Mouse (Mus musculus) thymus, postnatal 36 days (tissue): Measurements from ENCODE around the gene Csrnp1.
"Not testable (repeated sequence)": the region's sequence is repeated elsewhere in the genome, so short reads cannot be mapped to it uniquely, and the experiment has no call there.

Source experiments
- DNase-seq, 2 experiments: peaks; one replicate each; pipeline ENCODE4 v3.0.0; 2022; ENCODE audit warnings: mixed read lengths in 2 of 2

The Csrnp1 gene

GRCm38 (mm10) chr9:119984536-119985011 is at the start of gene Csrnp1:
TSS of gene Csrnp1 (minus strand) at chr9:119984658.
- peak; percentile 45 to 61 for DNase-seq

GRCm38 (mm10) chr9:120032710-120033109 is 48.3 kb upstream of the Csrnp1 start:
- DNase-seq = no peak

GRCm38 (mm10) chr9:120030421-120030820 is 46.0 kb upstream of the Csrnp1 start:
- peak; percentile 63 to 70 for DNase-seq

DNA sequence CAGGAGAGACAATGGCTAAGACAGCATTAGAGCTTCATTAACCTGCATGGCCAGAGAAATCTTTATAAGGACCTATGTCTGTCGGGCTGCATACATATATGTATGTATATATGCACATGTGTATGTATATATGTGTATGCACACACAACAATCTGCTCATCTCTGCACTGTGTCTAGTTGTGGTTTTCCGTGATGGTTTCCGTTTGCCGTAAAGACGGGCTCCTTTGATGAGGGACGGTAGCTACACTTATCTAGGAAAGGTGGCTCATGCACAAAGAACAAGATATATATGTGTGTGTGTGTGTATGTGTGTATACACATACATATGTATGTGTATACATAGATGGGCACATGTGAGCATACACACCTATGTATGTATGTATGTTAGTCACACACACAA is 45.4 kb upstream of the Csrnp1 start:
- DNase-seq = no peak

DNA sequence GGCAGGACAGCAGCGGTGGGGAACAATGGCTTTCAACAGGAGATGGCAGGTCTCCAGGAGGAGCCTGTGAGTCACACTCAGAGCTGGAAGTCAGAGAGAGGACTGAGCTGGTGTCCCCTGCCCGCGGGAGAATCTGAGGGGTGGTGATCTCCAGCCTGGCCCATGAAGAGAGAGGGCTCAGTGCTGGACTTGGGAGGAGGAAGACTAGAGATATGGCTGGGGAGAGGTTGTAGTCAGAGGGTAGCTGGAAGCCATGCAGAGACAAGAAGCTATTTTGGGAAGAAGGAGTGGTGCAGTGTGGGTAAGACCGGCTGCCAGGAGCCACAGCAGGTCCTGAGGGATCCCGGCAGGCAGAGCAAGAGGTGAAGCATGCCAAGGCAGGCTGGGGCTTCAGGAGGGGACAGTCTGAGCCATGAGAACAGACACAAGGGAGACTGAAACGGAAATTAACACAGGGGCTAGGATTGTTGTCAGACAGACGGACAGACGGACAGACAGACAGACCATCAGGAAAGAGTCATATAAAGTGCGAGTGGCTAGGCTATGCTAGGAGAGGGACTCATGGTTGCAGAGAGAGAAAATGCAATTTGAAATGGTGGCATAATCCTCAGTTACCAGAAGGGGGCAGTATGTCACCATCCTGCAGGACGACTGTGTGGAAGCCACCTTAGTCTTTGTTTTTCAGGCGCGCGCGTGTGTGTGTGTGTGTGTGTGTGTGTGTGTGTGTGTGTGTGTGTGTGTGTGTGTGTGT is 43.1 kb upstream of the Csrnp1 start:
- DNase-seq = peak; percentile 25 to 32

- no peak for DNase-seq
Observed at GRCm38 (mm10) chr9:120024625-120025024, 40.2 kb upstream of the Csrnp1 start.

DNA sequence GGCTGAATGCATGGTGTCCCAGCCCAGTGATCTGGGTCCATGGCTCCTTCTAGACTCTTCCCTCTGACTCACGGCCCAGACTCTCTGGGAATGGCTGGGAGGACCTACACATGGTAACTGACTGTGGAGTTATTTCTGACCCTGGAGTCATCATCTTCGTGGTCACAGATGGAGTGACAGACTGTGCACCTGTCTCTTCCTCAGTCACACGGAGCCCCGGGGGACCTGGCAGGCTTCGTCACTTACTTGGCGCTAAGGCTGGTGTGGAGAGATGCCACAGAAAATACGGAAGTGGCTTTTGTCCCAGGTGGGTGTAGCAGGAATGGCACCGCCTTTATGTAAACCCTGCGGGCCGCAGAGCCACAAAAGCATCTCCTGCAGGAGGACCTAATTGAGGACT is 39.7 kb upstream of the Csrnp1 start:
- DNase-seq = no peak

DNA sequence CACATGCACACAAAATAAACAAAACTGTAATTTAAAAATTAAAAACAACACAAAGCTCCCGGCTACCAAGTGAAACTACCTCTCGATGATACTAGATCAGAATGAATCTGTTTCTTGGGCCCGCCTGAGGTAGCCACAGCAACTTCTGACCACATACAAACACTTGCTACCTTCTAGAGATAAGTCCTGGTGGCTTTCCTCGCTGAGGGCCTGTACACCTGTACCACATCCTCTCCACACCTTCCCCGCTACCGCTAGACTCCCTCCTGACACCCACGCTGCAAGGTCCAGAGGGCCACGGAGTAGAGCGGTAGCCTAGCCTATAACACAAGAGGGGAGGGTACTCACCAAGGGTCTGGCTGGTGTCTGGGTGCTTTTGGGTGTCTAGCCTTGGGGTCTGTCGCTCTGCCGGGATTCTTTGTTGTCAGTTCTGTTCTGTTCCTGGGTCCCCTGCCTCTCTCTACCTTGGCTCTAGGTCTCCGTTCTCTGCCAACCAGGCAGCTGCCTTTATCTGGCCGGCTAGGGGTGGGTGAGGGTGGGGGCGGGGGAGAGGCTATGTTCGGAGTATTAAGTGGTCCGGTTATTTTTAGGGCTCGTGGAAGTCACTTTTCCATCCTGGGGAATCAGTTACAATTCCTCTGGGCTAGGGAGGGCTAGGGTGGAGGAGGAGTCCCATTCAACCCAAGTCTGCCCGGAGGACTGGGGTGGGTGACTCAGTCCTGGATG is 38.8 kb upstream of the Csrnp1 start, which contains the start of gene Xirp1:
TSS of gene Xirp1 (minus strand) at position 513 of the 726 bp plus-strand sequence.
- DNase-seq = no peak

DNA sequence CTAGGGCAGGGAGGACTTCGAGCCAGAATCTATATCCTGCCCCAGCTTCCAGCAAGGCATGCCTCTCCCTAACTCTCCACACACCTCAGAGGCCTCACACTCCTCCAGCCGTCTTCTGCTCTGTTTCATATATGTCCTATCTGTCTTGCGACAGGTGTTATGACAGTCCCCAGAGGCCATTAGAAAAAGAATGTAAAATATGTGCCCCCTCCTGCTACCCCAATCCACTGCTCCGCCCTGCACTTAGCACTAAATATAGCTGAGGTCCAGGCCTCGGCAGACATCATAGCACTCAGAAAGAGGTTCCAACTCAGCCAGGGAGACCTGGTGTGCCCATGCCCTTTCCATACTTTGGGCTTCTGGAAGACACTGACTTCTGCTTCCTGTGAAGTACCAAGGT is 36.7 kb upstream of the Csrnp1 start:
- DNase-seq = no peak

- DNase-seq = peak; percentile 58 to 71
Observed at GRCm38 (mm10) chr9:120020285-120020890, 35.9 kb upstream of the Csrnp1 start.

GRCm38 (mm10) chr9:120016956-120017355 is 32.5 kb upstream of the Csrnp1 start:
- DNase-seq = no peak

GRCm38 (mm10) chr9:120014828-120015227 is 30.4 kb upstream of the Csrnp1 start:
- DNase-seq = no peak

DNA sequence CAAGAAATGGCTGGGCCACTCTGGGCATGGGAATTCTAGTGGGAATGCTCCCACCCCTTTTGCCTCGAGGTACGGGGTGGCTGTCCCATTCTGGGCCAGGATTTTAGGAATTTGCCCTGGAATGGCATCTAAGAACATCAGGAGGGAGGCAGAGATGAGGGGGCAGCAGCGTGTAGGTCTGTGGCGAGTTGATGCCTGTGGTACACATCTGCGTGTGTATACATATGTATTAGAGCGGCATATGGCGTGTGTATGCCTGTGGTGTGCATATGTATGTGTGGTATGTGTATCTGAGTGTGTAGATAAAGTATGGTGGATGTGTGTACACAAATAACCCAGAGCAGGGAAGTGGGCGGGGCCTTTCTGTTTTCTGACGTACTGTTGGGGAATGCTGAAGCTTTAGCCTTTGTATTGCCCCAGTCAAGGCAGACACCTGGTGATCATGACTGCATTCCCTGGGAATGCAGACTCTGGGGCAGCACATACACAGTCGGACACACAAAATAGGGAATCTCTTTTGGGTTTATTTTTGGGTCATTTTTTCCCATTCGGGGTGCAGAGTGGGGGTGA is 28.9 kb upstream of the Csrnp1 start:
- no peak for DNase-seq

DNA sequence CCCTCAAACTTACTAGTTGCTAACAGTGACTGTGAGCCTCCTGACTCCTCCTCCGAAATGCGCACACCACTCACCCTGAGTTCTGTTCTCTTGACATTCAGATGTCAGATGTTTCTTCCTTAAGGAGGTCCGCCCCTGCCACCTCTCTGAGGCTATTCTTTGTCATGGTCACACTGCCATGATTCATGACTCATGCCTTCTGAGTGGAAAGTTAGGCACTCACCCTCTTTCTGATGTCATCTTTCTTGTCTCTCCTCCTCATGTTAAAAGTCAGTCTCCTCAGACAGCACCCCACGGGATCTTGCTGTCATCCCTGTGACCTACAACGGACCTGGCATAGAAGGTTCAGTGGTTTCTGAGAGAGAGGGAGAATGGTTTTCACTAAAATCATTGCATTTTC is 28.3 kb upstream of the Csrnp1 start:
- no peak for DNase-seq

DNA sequence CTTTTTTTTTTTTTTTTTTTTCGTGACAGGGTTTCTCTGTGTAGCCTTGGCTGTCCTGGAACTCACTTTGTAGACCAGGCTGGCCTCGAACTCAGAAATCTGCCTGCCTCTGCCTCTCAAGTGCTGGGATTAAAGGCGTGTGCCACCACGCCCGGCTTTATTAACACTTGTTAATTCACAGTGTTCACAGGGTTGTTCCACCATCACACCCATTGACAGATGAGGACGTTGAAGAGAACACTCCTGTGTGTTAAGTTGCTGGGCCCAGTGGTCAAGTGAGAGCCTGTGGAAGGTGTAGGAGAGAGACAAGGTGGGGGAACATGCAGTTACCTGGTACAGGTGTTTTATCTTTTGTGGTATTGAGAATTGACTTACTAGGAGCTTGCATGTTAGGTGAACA is 27.7 kb upstream of the Csrnp1 start:
- DNase-seq = not testable (repeated sequence)

DNA sequence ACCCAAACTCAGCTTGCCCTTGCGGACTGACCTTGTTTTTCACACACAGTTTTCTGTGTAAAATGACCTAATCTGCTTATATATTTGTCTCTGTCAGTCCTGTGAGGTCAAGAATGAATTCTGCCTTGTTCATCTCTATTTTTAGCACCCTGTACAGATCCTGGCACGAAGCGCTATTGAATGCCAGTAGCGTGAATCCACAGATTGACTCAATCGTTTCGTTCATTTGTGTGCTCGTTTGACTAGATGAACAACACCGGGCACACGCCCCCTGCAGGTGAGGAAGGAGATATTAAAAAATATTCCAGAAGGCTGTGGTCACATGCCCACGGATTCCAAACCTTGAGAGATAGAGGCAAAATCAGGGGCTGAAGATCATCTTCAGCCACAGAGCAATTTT is 27.1 kb upstream of the Csrnp1 start:
- peak; percentile 57 to 70 for DNase-seq

GRCm38 (mm10) chr9:120010781-120011511 is 26.5 kb upstream of the Csrnp1 start:
- DNase-seq = peak; percentile 96 to 97

- no peak for DNase-seq
Observed at GRCm38 (mm10) chr9:120009871-120010270, 25.4 kb upstream of the Csrnp1 start.

GRCm38 (mm10) chr9:120009226-120009841 is 24.9 kb upstream of the Csrnp1 start:
- no peak for DNase-seq

- DNase-seq = no peak
Observed at GRCm38 (mm10) chr9:120007833-120008232, 23.4 kb upstream of the Csrnp1 start.

DNA sequence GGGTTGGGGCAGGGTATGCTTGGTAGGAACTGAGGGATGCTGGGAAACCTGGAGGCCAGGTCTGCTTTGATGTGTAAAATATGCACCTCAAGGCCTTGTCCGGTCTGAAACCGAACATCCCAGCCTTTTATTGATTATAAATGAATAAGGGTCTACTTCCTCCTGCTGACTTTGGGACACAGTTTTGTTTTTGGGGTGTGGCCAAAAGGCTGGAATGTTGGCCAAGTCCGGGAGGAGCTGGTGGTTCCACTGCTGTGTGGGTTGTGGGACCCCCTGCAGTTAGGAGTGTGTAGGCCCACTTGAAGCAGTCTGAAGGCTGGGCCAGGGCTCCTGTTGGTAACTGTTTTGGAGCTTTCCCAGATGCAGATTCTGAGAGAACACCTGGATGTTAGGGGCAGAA is 21.5 kb upstream of the Csrnp1 start:
- no peak for DNase-seq

GRCm38 (mm10) chr9:120002893-120003292 is 18.4 kb upstream of the Csrnp1 start:
- DNase-seq = no peak
